Mouse (Mus musculus) naive thymus-derived CD4-positive, alpha-beta T cell, adult 5 months (primary cell): ENCODE data around the gene Tle6. TPM values are rescaled to one million over a fixed set of nuclear protein-coding genes. Genes with fewer than 3 reads are reported as not detected.

Source experiments
- polyA plus RNA-seq: library from polyadenylated mRNA; unstranded; fragments of 100-300 nt; shearing (Covaris generic); gene quantifications from one replicate; pipeline ENCODE4 v1.2.1, GENCODE M21; 2017

Gene Tle6
- 2.5 TPM for polyA plus RNA-seq

DNA sequence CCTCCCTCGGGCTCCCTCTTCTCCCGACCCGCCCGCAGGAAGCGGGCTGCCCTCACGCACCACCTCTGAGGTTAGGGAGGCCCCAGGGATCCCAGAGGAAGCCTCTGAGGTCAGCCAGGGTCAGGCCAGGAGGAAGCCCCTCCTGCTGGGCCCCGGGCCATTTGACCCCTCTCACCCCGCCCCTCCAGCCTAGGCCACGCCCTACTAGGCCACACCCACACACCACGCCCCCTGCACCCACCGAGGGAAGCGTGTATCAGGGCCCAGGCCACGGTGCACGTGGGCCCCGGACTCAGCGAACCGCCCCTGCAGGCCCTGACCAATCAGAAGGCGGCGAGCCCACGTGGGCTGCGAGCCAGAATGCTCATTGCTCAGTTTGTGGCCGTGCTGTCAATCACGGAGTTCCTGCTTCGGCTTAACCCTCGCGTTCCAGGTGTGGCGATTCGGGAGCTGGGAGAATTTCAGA lies at the start of gene Tle6:
Gene Tle6, minus strand, starts transcription at position 336 of the 466 bp plus-strand sequence.

DNA sequence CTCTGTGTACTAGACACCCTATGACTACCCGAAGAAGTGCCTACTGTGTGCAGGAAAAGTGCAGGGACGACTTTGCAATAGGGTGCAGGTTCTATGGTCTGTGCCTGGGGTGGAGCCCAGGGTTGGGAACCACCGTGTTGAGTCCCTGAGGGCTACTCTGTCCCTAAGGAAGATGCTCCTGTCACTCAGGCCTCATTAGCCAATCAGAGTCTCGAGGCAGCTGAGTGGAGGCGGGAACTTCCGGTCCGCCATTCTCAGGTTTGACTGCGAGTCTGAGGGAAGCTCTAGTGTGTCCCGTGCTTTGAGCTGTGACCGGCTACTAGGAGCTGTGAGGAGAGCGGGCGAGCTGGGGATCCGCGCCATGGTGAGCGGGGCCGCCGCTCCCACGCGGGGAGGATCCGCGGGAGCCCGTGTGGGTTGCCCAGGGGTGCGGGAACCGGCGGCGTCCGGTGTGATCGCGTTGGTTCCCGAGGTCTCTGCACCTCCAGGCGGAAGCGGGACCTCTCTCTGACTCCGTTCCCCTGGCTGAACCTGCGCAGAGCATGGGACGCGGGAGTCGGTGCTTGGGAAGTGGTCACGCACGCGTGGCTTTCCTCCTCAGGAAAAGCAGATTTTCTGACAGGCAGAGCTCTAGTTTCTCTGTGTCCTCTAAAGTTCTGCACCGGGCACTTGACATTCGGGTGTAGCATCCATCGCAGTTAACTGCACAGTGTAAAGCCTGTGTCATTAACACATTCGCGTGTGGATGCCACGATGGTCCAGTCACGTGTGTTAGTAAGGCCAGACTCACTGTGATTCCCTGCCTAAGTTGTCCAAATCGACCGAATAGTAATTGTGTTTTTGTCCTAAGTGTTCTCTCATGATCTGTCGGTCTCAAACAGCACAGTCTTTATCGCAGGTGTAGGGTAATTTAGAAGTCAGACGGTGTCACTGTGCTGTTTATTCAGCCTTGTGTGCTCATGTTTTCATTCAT lies 48.2 kb upstream of the Tle6 start, which contains the start of gene Gm10778:
Gene Gm10778, plus strand, starts transcription at position 257 of the 973 bp plus-strand sequence.

DNA sequence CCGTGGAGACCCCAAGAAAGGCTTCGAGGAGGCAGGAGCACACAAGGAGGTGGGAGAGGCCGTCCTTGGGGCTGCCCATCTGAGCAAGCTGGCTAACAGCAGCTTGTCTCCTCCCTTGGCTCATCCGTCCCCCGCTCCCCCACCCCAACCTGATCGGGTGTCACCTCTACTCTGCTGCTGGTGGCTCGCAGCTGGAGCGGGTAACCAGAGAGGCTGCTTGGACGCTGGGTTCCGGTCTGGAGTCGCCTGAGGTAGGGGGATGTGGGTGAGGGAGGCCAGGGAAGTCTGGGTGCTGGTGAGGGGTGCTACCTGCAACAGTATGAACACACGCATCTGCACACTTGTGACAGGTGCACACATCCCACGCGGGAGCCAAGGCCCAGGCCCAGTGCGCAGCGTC lies 27.5 kb upstream of the Tle6 start, which contains the start of gene Ankrd24:
Gene Ankrd24, plus strand, starts transcription at position 151 of the 400 bp plus-strand sequence.

DNA sequence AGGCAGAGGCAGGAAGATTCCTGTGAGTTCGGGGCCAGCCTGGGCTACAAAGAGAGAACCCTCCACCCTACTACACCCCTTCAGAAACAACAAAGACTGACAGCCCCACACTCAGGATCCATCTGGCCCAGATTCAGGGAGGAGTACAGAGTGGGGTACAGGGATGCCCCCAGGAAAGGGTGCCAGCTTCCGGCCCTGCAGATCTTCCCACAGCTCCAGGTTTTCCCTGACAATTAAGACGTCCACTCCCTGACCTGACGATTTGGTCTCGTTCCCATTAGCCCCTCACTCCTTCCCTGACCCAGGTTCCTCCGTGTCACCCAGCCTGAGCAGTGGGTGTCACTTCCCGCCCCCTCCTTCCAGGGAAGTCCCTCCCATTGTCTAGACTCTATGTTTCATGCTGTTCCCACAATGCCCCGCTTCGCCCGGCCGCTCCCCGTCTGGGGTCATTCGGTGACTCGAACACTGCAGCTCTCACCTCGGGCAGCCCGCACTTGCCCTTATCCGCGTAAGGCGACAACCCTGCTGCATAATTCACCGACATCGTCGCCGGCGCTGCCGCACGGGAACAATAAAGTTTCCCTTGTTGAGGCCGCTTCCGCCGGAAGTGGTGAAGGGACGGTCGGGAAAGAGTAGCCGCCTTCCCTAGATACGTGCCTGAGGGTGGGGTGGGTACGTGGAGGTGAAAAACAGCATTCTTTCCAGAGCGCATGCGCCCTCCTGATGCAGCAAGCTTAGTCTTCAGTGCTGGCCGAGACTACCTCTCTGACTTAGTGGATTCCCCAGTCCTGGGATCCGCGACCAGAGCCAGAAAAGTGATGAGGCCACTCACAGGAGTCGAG lies 26.3 kb upstream of the Tle6 start, which contains the start of gene Sirt6:
Gene Sirt6, minus strand, starts transcription at position 804 of the 842 bp plus-strand sequence.

DNA sequence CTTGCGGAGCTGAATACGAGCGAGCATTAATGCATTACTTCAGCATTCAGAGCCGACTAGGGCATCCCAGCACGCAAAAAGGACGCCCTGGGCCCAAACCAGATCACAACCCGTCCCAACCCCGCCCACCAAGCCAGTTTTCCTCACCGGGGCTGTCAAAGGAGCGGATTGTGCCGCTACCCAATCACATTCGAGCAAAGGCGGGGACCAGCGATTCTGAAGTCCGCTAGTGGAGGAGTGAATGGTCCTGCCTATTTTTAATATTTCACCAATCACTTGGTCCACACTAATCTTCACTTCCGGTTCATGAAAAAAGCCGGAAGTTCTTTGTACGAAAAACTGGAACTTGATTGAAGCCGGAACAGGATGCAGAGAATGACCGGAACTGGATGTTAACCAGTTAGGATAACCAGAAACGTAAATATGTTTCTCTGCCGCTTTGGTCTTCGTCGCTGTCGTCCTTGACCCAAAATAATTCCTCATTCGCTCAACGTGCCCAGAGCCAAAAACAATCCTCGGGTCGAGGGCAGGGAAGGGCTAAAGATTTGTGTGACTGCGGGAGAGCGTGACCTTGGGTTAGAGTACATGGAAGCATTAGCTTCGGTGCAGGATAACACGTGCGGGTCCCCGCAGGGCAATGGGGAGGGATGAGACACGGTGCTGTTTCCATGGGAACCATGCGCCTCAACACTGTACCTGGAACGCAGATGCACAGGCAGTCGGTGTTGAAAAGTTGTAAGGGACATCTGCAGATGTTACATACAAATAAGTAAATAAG lies 5.3 kb upstream of the Tle6 start, which contains the start of gene BC025920:
Gene BC025920, plus strand, starts transcription at position 297 of the 778 bp plus-strand sequence.

DNA sequence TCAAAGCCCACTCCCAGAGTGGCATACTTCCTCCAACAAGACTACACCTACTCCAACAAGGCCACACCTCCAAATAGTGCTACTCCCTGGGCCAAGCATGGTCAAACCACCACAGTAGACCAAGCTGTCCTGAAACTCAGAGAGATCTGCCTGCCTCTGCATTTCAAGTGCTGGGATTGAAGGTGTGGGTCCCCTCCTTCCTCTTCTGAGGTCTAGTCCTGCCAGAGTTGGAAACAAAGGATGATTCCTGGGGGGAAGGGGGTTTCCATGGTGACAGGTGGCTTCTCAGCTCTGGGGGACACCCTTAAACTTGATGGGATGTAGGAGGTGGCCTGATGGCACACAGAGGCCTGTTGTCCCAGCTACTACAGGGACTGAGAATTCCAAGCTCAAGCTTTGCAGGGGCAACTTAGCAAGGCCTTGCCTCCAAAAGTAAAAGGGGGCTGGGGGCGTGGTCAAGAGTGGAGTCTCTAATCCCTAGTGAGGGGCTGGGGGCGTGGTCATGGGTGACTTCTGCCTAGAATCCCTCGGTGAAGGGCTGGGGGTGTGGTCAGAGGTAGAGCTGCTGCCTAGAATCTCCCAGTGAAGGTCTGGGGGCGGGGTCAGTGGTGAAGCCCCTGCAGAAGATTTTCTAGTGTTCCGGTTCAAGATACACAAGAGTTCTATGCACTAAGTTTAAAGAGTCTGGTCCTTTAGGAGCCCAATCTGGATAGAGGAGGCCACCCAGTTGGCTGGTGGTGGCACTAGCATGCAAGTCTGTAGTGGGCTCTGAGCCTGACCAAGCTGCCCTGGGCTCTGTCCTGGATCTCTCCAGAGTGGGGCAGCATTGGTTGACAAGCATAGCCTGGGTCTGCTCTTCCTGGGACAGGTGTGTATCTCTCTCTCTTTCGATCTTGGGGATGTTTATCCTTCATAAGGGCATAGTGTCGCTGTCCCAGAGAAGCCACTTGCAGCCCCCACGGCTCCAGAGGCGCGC lies 26.5 kb downstream of the Tle6 start, which contains the start of gene Tle2:
Gene Tle2, plus strand, starts transcription at position 481 of the 976 bp plus-strand sequence.

DNA sequence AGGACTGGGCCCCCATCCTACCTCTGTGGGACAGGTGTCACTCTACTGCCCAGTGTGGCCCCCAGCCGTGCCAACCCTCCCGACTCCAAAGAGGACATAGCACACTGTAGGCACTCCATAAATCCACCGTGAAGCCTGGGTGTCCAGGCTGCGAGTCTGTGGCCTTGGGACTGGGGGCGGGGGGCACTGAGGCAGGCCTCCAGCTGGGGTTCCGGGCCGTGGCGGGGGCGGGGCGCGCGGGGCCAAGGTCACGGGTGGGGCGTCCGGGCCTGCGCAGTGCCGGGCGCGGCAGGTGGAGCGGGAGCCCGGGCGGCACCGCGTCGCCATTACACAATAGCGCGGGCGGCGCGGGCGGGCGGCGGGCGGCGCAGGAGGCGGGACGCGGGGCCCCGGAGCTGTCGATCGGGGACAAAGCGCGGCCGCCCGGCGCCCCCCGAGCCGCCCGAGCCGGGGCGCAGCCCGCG lies 41.7 kb downstream of the Tle6 start, which contains the start of gene Aes:
Gene Aes, plus strand, starts transcription at position 326 of the 464 bp plus-strand sequence.

DNA sequence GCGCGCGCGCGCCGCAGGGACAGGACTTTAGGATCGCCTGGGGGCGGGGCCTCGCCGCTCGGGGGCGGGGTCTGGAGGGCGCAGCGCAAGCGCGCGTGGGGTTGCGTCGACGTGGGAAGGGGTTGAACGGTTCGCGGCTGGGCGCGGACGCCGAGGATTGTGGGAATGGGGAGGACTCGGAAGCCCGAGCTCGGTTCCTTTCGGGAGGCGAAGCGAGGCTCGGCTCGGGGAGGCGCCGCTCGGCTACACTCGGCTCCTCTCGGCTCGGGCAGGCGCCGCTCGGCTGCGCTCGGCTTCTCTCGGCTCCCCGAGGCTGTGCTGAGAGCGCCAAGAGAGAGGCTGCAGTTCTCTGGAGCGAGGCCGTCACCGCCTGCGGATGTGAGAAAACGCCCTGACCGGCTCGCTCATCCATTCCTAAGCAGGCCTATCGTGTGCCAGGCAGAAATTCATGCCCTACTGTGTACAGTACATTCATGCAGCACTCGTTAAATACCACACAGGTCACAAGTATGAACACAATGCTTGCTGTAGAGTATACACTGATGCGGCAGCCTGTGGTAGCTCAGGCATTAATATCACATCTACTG lies 55.6 kb downstream of the Tle6 start, which contains the start of gene Gna11:
Gene Gna11, minus strand, starts transcription at position 30 of the 587 bp plus-strand sequence.

Other genes with a start within 250 kb of the Tle6 start
- 4.4 TPM for gene Mfsd12, start 243.6 kb downstream of the Tle6 start, polyA plus RNA-seq
- 0.62 TPM for gene 4930404N11Rik, start 235.3 kb downstream of the Tle6 start, polyA plus RNA-seq
- gene Fzr1, start 222.6 kb downstream of the Tle6 start, polyA plus RNA-seq, result 40.3 TPM
- 50.0 TPM for gene Dohh, start 216.6 kb downstream of the Tle6 start, polyA plus RNA-seq
- gene Gm48551, start 216.6 kb downstream of the Tle6 start, polyA plus RNA-seq, result 2.8 TPM
- gene Gm48552, start 212.1 kb downstream of the Tle6 start, polyA plus RNA-seq, result 0.90 TPM
- gene Smim24, start 208.0 kb downstream of the Tle6 start, polyA plus RNA-seq, result 1.7 TPM
- gene Nfic, start 145.4 kb downstream of the Tle6 start, polyA plus RNA-seq, result 16.5 TPM
- not detected for gene Celf5, start 118.4 kb downstream of the Tle6 start, polyA plus RNA-seq
- 154 TPM for gene Ncln, start 104.7 kb downstream of the Tle6 start, polyA plus RNA-seq
- 94.7 TPM for gene S1pr4, start 100.9 kb downstream of the Tle6 start, polyA plus RNA-seq
- 3.3 TPM for gene Gna15, start 76.8 kb downstream of the Tle6 start, polyA plus RNA-seq
- 9.7 TPM for gene Gna11, start 55.9 kb downstream of the Tle6 start, polyA plus RNA-seq
- 989 TPM for gene Aes, start 41.6 kb downstream of the Tle6 start, polyA plus RNA-seq
- gene Tle2, start 26.5 kb downstream of the Tle6 start, polyA plus RNA-seq, result 0.93 TPM
- 1.6 TPM for gene BC025920, start 5.2 kb upstream of the Tle6 start, polyA plus RNA-seq
- gene Sirt6, start 26.7 kb upstream of the Tle6 start, polyA plus RNA-seq, result 10.4 TPM
- 2.6 TPM for gene Ankrd24, start 27.5 kb upstream of the Tle6 start, polyA plus RNA-seq
- gene Gm10778, start 48.0 kb upstream of the Tle6 start, polyA plus RNA-seq, result 2.4 TPM
- 15.6 TPM for gene Zfp433, start 103.8 kb upstream of the Tle6 start, polyA plus RNA-seq
- gene Gm3055, start 170.1 kb upstream of the Tle6 start, polyA plus RNA-seq, result 7.0 TPM
- gene Gm4767, start 211.1 kb upstream of the Tle6 start, polyA plus RNA-seq, result 3.2 TPM